Mouse (Mus musculus): ENCODE results near the gene Runx2. TPM values are rescaled to one million over a fixed set of nuclear protein-coding genes. Genes with fewer than 3 reads are reported as not detected.

Gene Runx2
- polyA plus RNA-seq, 1 experiment from 2014 or later = 4.0 TPM

- DNase-seq (ENCODE audit: low spot score) (no peak), ATAC-seq (replicated peaks; ENCODE audit: low FRiP score, low read depth) (no peak)
- TF ChIP-seq CTCF (IDR thresholded peaks at IDR 0.05; ENCODE audit: low read depth) = no peak
Observed at GRCm38 (mm10) chr17:44546801-44547200, 267.8 kb downstream of the Runx2 start.

GRCm38 (mm10) chr17:44545141-44545813, 269.3 kb downstream of the Runx2 start:
- WGBS = 41% methylated on average over 14 of the region's 14 CpGs
- no peak overlapping the region for H3K9ac ChIP-seq (ENCODE audit: low read depth, low read length)

More at GRCm38 (mm10) chr17:44546801-44547200, 267.8 kb downstream of the Runx2 start:
- Histone ChIP-seq H3K27ac (no peak overlapping the region), H3K4me3 (replicated peaks; ENCODE audit: low read depth, low read length) (no peak overlapping the region), H3K4me2 (ENCODE audit: low read length) (no peak overlapping the region), H3K4me1 (replicated peaks; ENCODE audit: insufficient read depth, low read length) (no peaks in the 10 kb centered on the region), H3K9ac (ENCODE audit: low read depth, low read length) (no peak overlapping the region), H3K36me3 (ENCODE audit: insufficient read depth, low read length) (no peaks in the 10 kb centered on the region), H3K9me3 (replicated peaks; ENCODE audit: low read length) (no peaks in the 10 kb centered on the region), H3K27me3 (ENCODE audit: insufficient read depth, low read length) (no peaks in the 10 kb centered on the region)
- 65% methylated on average over 8 of the region's 8 CpGs for WGBS

GRCm38 (mm10) chr17:44542706-44543105, 271.9 kb downstream of the Runx2 start:
- H3K27ac ChIP-seq = no peak overlapping the region
- H3K4me3 ChIP-seq (replicated peaks; ENCODE audit: low read depth, low read length) = no peak overlapping the region
- no peak for TF ChIP-seq CTCF (IDR thresholded peaks at IDR 0.05; ENCODE audit: low read depth)
- 78% methylated on average over 3 of the region's 3 CpGs for WGBS
- H3K4me1 ChIP-seq (replicated peaks; ENCODE audit: insufficient read depth, low read length) = no peaks in the 10 kb centered on the region
- no peaks in the 10 kb centered on the region for H3K36me3 ChIP-seq (ENCODE audit: insufficient read depth, low read length)
- H3K9ac ChIP-seq (ENCODE audit: low read depth, low read length) = no peak overlapping the region
- ATAC-seq (replicated peaks; ENCODE audit: low FRiP score, low read depth) (no peak), DNase-seq (ENCODE audit: low spot score) (no peak)
- no peaks in the 10 kb centered on the region for H3K27me3 ChIP-seq (ENCODE audit: insufficient read depth, low read length)
- no peaks in the 10 kb centered on the region for H3K9me3 ChIP-seq (replicated peaks; ENCODE audit: low read length)
- no peak overlapping the region for H3K4me2 ChIP-seq (ENCODE audit: low read length)

More at GRCm38 (mm10) chr17:44545141-44545813, 269.3 kb downstream of the Runx2 start:
- no peaks in the 10 kb centered on the region for H3K9me3 ChIP-seq (replicated peaks; ENCODE audit: low read length)
- TF ChIP-seq CTCF (IDR thresholded peaks at IDR 0.05; ENCODE audit: low read depth) = no peak
- no peak overlapping the region for H3K4me3 ChIP-seq (replicated peaks; ENCODE audit: low read depth, low read length)
- H3K4me1 ChIP-seq (replicated peaks; ENCODE audit: insufficient read depth, low read length) = no peaks in the 10 kb centered on the region
- ATAC-seq (replicated peaks; ENCODE audit: low FRiP score, low read depth) = no peak
- no peaks in the 10 kb centered on the region for H3K27me3 ChIP-seq (ENCODE audit: insufficient read depth, low read length)
- DNase-seq (ENCODE audit: low spot score) = no peak
- H3K36me3 ChIP-seq (ENCODE audit: insufficient read depth, low read length) = no peaks in the 10 kb centered on the region
- H3K27ac ChIP-seq = no peak overlapping the region
- H3K4me2 ChIP-seq (ENCODE audit: low read length) = 0 out of 2 replicates have a peak overlapping the region, but pooled peaks have one; percentile 10

GRCm38 (mm10) chr17:44540699-44541098, 273.9 kb downstream of the Runx2 start:
- DNase-seq (ENCODE audit: low spot score) = no peak
- 0 out of 2 replicates have a peak, but pooled peaks have one; percentile 23 for TF ChIP-seq CTCF (IDR thresholded peaks at IDR 0.05; ENCODE audit: low read depth)
- Histone ChIP-seq H3K36me3 (ENCODE audit: insufficient read depth, low read length) (no peaks in the 10 kb centered on the region), H3K27ac (no peak overlapping the region), H3K9me3 (replicated peaks; ENCODE audit: low read length) (no peaks in the 10 kb centered on the region), H3K4me3 (replicated peaks; ENCODE audit: low read depth, low read length) (no peak overlapping the region), H3K27me3 (ENCODE audit: insufficient read depth, low read length) (no peaks in the 10 kb centered on the region), H3K4me1 (replicated peaks; ENCODE audit: insufficient read depth, low read length) (no peaks in the 10 kb centered on the region), H3K4me2 (ENCODE audit: low read length) (no peak overlapping the region), H3K9ac (ENCODE audit: low read depth, low read length) (no peak overlapping the region)
- no peak for ATAC-seq (replicated peaks; ENCODE audit: low FRiP score, low read depth)
- WGBS = 58% methylated on average over 5 of the region's 5 CpGs

GRCm38 (mm10) chr17:44538921-44539320, 275.7 kb downstream of the Runx2 start:
- WGBS = 51% methylated on average over 11 of the region's 11 CpGs
- no peak for ATAC-seq (replicated peaks; ENCODE audit: low FRiP score, low read depth)
- TF ChIP-seq CTCF (IDR thresholded peaks at IDR 0.05; ENCODE audit: low read depth) = no peak
- H3K4me2 ChIP-seq (ENCODE audit: low read length) = no peak overlapping the region
- H3K9me3 ChIP-seq (replicated peaks; ENCODE audit: low read length) = no peaks in the 10 kb centered on the region
- no peak overlapping the region for H3K4me3 ChIP-seq (replicated peaks; ENCODE audit: low read depth, low read length)
- no peak overlapping the region for H3K27ac ChIP-seq
- no peaks in the 10 kb centered on the region for H3K27me3 ChIP-seq (ENCODE audit: insufficient read depth, low read length)
- no peaks in the 10 kb centered on the region for H3K4me1 ChIP-seq (replicated peaks; ENCODE audit: insufficient read depth, low read length)
- DNase-seq (ENCODE audit: low spot score) = no peak
- H3K9ac ChIP-seq (ENCODE audit: low read depth, low read length) = no peak overlapping the region
- H3K36me3 ChIP-seq (ENCODE audit: insufficient read depth, low read length) = no peaks in the 10 kb centered on the region

GRCm38 (mm10) chr17:44530000-44530399, 284.6 kb downstream of the Runx2 start:
- H3K9me3 ChIP-seq (replicated peaks; ENCODE audit: low read length) = no peaks in the 10 kb centered on the region
- 86% methylated on average over 6 of the region's 6 CpGs for WGBS
- ATAC-seq (replicated peaks; ENCODE audit: low FRiP score, low read depth) (no peak), DNase-seq (ENCODE audit: low spot score) (no peak)
- H3K4me2 ChIP-seq (ENCODE audit: low read length) = no peak overlapping the region
- peak; percentile 34; the same call in 1 of the 2 replicates for TF ChIP-seq CTCF (IDR thresholded peaks at IDR 0.05; ENCODE audit: low read depth)
- H3K4me3 ChIP-seq (replicated peaks; ENCODE audit: low read depth, low read length) = no peak overlapping the region
- H3K27ac ChIP-seq = no peak overlapping the region
- H3K4me1 ChIP-seq (replicated peaks; ENCODE audit: insufficient read depth, low read length) = no peaks in the 10 kb centered on the region
- H3K9ac ChIP-seq (ENCODE audit: low read depth, low read length) = no peak overlapping the region
- H3K36me3 ChIP-seq (ENCODE audit: insufficient read depth, low read length) = no peaks in the 10 kb centered on the region
- no peaks in the 10 kb centered on the region for H3K27me3 ChIP-seq (ENCODE audit: insufficient read depth, low read length)

Data from kidney, postnatal 0 days (tissue).